Mouse (Mus musculus) heart, embryonic 11.5 days (tissue): ENCODE data around the gene Hormad1. TPM values are rescaled to one million over a fixed set of nuclear protein-coding genes. Genes with fewer than 3 reads are reported as not detected.

Experiments
- ATAC-seq: fragments of 200-750 bp; cut with Nextera tagmentation; replicated peaks from 2 replicates; pipeline ENCODE4 v1.8.0; 2017; ENCODE audit warnings: moderate library complexity; ENCODE audit not compliant: insufficient number of reproducible peaks, low FRiP score, low TSS enrichment
- H3K27ac ChIP-seq: fragments of 300-500 bp; sonication (generic); 2 replicates; pipeline ENCODE4 v1.5.1; 2014; ENCODE audit warnings: mild to moderate bottlenecking, low read depth, low read length
- H3K27me3 ChIP-seq: fragments of 300-500 bp; sonication (generic); 2 replicates; pipeline ENCODE4 v1.6.1; 2014; ENCODE audit warnings: mild to moderate bottlenecking, low read length, mixed read lengths; ENCODE audit not compliant: control insufficient read depth, insufficient read depth
- H3K36me3 ChIP-seq: fragments of 300-500 bp; sonication (generic); 2 replicates; pipeline ENCODE4 v1.6.1; 2014; ENCODE audit warnings: mild to moderate bottlenecking, low read length, moderate library complexity, mixed read lengths; ENCODE audit not compliant: control insufficient read depth, insufficient read depth
- H3K4me1 ChIP-seq: fragments of 300-500 bp; sonication (generic); 2 replicates; pipeline ENCODE4 v1.6.1; 2014; ENCODE audit warnings: low read length; ENCODE audit not compliant: control insufficient read depth, insufficient read depth
- H3K4me2 ChIP-seq: fragments of 300-500 bp; sonication (generic); 2 replicates; pipeline ENCODE4 v1.6.1; 2014; ENCODE audit warnings: mild to moderate bottlenecking, moderate library complexity
- H3K4me3 ChIP-seq: fragments of 300-500 bp; sonication (generic); 2 replicates; pipeline ENCODE4 v1.5.1; 2014; ENCODE audit warnings: low read depth, low read length
- H3K9ac ChIP-seq: fragments of 300-500 bp; sonication (generic); 2 replicates; pipeline ENCODE4 v1.6.1; 2014; ENCODE audit warnings: mild to moderate bottlenecking, low read depth, low read length, moderate library complexity
- H3K9me3 ChIP-seq: fragments of 300-500 bp; sonication (generic); replicated peaks from 2 replicates; pipeline ENCODE4 v1.6.1; 2016; ENCODE audit warnings: low read length; ENCODE audit not compliant: control insufficient read depth
- WGBS: fragments of 180-500 bp; shearing (Covaris S2); extraction: QIAGEN DNeasy Blood & Tissue Kit; methylation state at CpG from one replicate; pipeline ENCODE4 v1.1.7; 2014; ENCODE audit not compliant: insufficient replicate concordance; 5-methylcytosine and 5-hydroxymethylcytosine counted together
- polyA plus RNA-seq: library from polyadenylated mRNA; unstranded; fragments of >200 nt; fragmentation: Nextera tagmentation; extraction: Ambion mirVana; gene quantifications from 2 replicates; pipeline ENCODE4 v1.2.1, GENCODE M21; 2014

The Hormad1 gene
- polyA plus RNA-seq: 0.65 TPM in 1 of 2 replicates, not detected in the other

DNA sequence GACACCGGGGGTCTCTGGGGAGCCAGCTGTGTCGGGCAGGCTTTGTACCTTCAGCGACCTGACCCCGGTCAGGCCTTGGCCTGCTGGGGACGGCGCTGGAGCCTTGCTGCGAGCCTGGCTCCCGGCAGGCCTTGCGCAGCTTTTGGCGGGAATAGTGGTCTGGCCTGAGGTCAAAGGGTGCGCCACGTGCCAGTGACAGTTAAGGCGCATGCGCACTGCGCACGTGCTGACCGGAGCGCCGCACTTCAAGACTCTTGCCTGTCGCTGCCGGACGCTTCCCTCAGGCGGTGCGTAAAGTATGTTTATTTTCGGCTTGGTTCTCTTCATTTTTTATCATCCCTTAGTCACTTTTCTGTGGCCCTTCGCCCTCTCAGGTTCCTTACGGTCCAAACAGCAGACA, at the start of gene Hormad1:
TSS of gene Hormad1 (plus strand) at position 241 of the 400 bp plus-strand sequence.
- no peaks in the 10 kb centered on the region for H3K9me3 ChIP-seq
- no peaks in the 10 kb centered on the region for H3K4me1 ChIP-seq
- H3K4me2 ChIP-seq: no peak within 1 kb of the TSS
- no peak within 1 kb of the TSS for H3K4me3 ChIP-seq
- ATAC-seq: no peak
- H3K9ac ChIP-seq: no peak within 1 kb of the TSS
- 86% methylated on average over 27 of the region's 27 CpGs for WGBS
- no peaks in the 10 kb centered on the region for H3K36me3 ChIP-seq
- H3K27me3 ChIP-seq: no peaks in the 10 kb centered on the region
- no peak within 1 kb of the TSS for H3K27ac ChIP-seq

DNA sequence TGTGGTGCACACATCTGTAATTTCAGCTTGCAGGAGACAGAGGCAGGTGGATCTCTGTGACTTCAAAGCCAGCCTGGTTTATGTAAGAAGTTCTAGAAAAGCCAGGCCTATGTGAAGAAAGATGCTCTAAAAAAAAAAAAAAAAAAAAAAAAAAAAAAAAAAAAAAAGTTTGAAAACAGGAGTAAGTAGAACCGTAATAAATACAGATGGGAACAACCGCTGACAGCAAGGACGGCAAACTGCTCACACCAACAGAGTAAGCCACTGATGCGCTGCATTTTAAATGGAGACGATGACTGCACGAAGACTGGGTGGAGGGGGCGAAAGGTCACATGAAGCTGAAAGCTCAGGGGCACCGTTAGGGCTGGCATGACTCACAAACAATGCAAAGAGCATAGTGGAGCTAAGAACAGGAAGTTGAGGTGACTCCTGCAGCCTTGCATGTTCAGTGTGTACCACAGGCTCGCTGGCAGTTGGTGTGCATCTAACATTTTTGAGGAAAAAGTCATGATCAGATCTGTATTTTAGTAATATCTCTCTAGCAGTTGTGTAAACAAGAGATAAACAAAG, 47.8 kb upstream of the Hormad1 start:
- ATAC-seq: no peak
- H3K9ac ChIP-seq: no peak overlapping the region
- no peak overlapping the region for H3K4me3 ChIP-seq
- H3K27ac ChIP-seq: no peak overlapping the region
- no peaks in the 10 kb centered on the region for H3K36me3 ChIP-seq
- no peaks in the 10 kb centered on the region for H3K9me3 ChIP-seq
- no peaks in the 10 kb centered on the region for H3K27me3 ChIP-seq
- 75% methylated on average over 9 of the region's 9 CpGs for WGBS
- H3K4me2 ChIP-seq: no peak overlapping the region
- no peaks in the 10 kb centered on the region for H3K4me1 ChIP-seq

DNA sequence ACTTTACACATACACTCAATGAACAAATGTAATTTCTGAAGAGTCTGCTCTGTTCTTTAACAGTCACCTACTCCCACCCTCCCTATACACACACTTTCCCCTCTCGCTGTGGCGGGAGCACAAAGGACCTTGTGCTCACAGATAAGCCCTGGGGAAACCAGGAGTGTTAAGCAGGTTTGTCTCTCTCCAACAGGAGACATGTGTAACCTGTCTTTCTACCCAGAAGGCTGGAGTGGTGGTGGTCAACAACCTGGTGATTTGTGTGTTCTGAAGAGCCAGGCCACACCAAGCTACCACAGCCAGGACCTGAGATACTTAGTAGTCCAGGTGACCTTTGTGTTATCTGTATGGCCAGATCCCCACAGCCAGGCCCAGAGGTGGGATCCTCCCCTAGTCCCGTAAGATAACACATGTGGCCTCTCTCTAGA, 42.8 kb upstream of the Hormad1 start:
- Histone ChIP-seq H3K4me1 (no peaks in the 10 kb centered on the region), H3K9me3 (no peaks in the 10 kb centered on the region), H3K4me2 (no peak overlapping the region), H3K36me3 (no peaks in the 10 kb centered on the region), H3K9ac (peak overlapping the region; percentile 17; the same call in 1 of the 2 replicates), H3K27me3 (no peaks in the 10 kb centered on the region), H3K27ac (peak overlapping the region; percentile 78), H3K4me3 (no peak overlapping the region)
- peak; percentile 82 for ATAC-seq
- 67% methylated on average over 3 of the region's 3 CpGs for WGBS

DNA sequence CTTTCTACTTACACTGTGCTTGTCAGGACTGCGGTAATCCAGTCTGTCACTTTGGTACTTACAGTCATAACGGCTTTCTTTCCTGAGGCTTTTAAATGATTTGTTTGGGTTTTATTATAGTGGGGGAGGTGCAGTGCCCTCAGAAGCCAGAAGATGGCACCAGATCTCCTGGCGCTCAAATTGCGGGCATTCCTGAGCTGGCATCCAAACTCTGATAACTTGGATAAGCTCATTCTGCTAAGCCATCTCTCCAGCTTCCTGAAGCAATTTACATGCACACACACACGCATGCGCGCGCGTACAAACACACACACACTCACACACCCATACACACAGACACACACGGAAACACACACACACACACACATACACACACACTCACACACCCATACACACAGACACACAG, 42.0 kb upstream of the Hormad1 start:
- no peaks in the 10 kb centered on the region for H3K36me3 ChIP-seq
- 17% methylated on average over 10 of the region's 10 CpGs for WGBS
- no peak overlapping the region for H3K4me3 ChIP-seq
- no peak overlapping the region for H3K9ac ChIP-seq
- no peak for ATAC-seq
- peak overlapping the region; percentile 78 for H3K27ac ChIP-seq
- H3K4me2 ChIP-seq: no peak overlapping the region
- H3K27me3 ChIP-seq: no peaks in the 10 kb centered on the region
- H3K4me1 ChIP-seq: no peaks in the 10 kb centered on the region
- H3K9me3 ChIP-seq: no peaks in the 10 kb centered on the region

DNA sequence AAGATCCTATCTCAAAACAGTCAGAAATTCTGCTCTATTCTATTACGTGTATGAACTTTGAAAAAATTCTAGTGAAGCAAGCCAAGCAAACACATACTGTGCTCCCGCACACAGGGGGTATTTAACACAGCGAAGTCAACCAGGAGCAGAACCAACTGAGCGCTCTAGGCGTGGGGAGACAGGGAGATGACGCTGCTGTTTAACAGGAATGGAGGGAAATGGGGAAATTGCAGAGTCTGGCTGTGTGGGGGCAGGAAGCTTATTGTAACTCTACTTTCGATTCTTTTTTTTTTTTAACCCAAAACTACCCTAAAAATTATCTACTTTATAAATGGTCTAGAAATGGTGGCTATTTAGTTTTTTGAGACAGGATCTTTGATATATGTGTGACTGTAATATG, 40.6 kb upstream of the Hormad1 start:
- Histone ChIP-seq H3K36me3 (no peaks in the 10 kb centered on the region), H3K4me3 (no peak overlapping the region), H3K27ac (peak overlapping the region; percentile 80), H3K4me1 (no peaks in the 10 kb centered on the region), H3K27me3 (no peaks in the 10 kb centered on the region), H3K9ac (0 out of 2 replicates have a peak overlapping the region, but pooled peaks have one; percentile 22), H3K4me2 (no peak overlapping the region), H3K9me3 (no peaks in the 10 kb centered on the region)
- no peak for ATAC-seq
- WGBS: 75% methylated on average over 7 of the region's 7 CpGs

DNA sequence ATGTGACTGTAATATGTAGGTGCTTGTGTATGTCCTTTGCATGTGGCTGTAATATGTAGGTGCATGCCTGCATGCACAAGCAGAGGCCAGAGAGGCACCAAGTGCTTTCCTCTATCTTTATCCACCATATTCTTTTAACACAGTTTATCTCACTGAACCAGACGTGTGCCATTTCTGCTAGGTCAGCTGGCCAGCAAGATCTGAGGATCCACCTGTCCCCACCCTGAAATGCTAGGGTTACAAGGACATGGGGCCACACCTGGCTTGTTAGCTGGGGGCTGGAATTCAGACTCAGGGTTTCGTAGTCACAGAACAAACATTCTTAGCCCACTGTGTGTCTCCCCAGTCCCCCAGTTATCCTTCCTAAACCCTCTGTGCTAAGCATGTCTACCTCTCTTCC, 40.2 kb upstream of the Hormad1 start:
- no peak overlapping the region for H3K4me3 ChIP-seq
- no peaks in the 10 kb centered on the region for H3K4me1 ChIP-seq
- H3K27ac ChIP-seq: peak overlapping the region; percentile 80
- no peak overlapping the region for H3K9ac ChIP-seq
- ATAC-seq: peak; percentile 71
- no peaks in the 10 kb centered on the region for H3K27me3 ChIP-seq
- no peak overlapping the region for H3K4me2 ChIP-seq
- no peaks in the 10 kb centered on the region for H3K9me3 ChIP-seq
- H3K36me3 ChIP-seq: no peaks in the 10 kb centered on the region
- 63% methylated on average over 2 of the region's 2 CpGs for WGBS

DNA sequence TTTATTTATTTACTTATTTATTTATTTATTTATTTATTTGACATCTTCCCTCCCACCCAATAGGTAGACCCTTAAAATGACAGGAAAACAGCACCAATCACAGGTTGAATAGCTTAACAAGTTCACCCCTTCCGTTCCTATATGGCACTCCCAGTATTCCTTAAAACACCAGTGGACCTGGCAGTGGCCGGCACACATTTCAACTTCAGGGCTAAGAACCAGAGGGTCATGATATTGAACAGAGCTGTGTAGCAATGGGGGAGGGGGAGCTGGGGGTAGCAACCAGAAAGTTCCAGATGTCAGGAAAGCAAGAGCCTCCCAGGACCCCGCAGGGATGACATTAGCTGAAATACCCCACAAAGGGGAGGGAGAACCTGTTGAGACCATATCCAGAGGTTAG, 39.4 kb upstream of the Hormad1 start:
- Histone ChIP-seq H3K36me3 (no peaks in the 10 kb centered on the region), H3K4me3 (no peak overlapping the region)

DNA sequence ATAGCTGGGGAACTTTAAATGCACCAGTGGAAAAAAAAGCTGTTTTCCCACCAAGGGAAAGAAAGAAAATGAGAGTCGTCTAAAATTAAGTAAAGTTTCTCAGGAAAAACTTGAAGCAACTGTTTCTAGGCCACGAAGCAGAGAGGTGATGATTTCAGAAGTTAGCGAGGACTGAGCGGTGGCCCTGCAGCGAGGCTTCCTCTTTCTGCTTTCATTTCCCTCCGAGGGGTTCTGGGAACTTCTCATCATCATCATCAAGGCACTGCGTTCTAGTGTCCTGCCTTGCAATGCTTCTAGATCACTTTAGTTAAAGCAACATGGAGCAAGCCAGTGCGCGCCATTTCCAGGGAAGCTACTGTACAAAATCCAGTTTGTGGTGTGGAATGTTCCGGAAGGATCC, 38.3 kb upstream of the Hormad1 start:
- Histone ChIP-seq H3K4me3 (no peak overlapping the region), H3K27ac (no peak overlapping the region), H3K9me3 (no peaks in the 10 kb centered on the region), H3K27me3 (no peaks in the 10 kb centered on the region), H3K4me2 (no peak overlapping the region), H3K4me1 (no peaks in the 10 kb centered on the region), H3K9ac (no peak overlapping the region), H3K36me3 (no peaks in the 10 kb centered on the region)
- WGBS: 81% methylated on average over 10 of the region's 10 CpGs
- no peak for ATAC-seq

More for the DNA sequence above, 39.4 kb upstream of the Hormad1 start:
- H3K27ac ChIP-seq: peak overlapping the region; percentile 57; the same call in 1 of the 2 replicates
- no peaks in the 10 kb centered on the region for H3K9me3 ChIP-seq
- H3K9ac ChIP-seq: no peak overlapping the region
- H3K4me2 ChIP-seq: no peak overlapping the region
- 80% methylated on average over 3 of the region's 3 CpGs for WGBS
- no peak for ATAC-seq
- H3K4me1 ChIP-seq: no peaks in the 10 kb centered on the region
- no peaks in the 10 kb centered on the region for H3K27me3 ChIP-seq

DNA sequence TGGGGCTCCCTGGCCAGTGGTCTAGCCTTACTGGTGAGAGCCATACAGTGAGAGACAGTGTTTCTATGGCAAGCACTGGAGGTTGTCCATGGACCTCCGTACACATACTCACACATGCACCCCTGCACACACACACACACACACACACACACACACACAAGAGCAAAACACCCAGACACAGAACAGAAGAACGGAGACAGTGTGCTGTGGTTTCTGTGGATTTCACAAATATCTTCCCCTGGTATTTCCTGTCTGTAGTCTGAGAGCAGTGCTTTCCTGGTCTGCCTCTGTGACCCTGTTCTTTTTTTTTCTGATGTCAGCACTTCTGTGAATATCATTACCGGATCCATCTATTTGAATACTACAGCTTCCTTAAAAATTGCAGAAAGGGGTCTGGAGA, 35.8 kb upstream of the Hormad1 start:
- H3K27ac ChIP-seq: no peak overlapping the region
- no peak for ATAC-seq

More for the DNA sequence above, 35.8 kb upstream of the Hormad1 start:
- Histone ChIP-seq H3K36me3 (no peaks in the 10 kb centered on the region), H3K9ac (no peak overlapping the region), H3K9me3 (no peaks in the 10 kb centered on the region), H3K27me3 (no peaks in the 10 kb centered on the region), H3K4me1 (no peaks in the 10 kb centered on the region), H3K4me3 (no peak overlapping the region), H3K4me2 (no peak overlapping the region)
- 63% methylated on average over 3 of the region's 3 CpGs for WGBS
